Mouse (Mus musculus): ENCODE results near the gene Higd2a. TPM values are rescaled to one million over a fixed set of nuclear protein-coding genes. Genes with fewer than 3 reads are reported as not detected.

Higd2a gene
- polyA plus RNA-seq, 1 experiment from 2014 or later = 183 TPM

- H3K36me3 ChIP-seq = peaks cover 89% of the 10 kb centered on the region
- H3K27ac ChIP-seq (replicated peaks) = no peak overlapping the region
- no peak overlapping the region for H3K9ac ChIP-seq
- H3K27me3 ChIP-seq = no peaks in the 10 kb centered on the region
- H3K4me3 ChIP-seq (replicated peaks) = no peak overlapping the region
- no peaks in the 10 kb centered on the region for H3K4me1 ChIP-seq
- no peak overlapping the region for H3K4me2 ChIP-seq (replicated peaks)
- no peaks in the 10 kb centered on the region for H3K9me3 ChIP-seq (replicated peaks)
- whole genome bisulfite sequencing = 81% methylated on average over 5 of the region's 5 CpGs
- no peak for ATAC-seq (ENCODE audit: insufficient number of reproducible peaks, low FRiP score, low TSS enrichment, low read depth)
Observed at GRCm38 (mm10) chr13:54582860-54583259, 7.1 kb upstream of the Higd2a start.

GRCm38 (mm10) chr13:54585831-54586230, 4.2 kb upstream of the Higd2a start:
- H3K27me3 ChIP-seq = no peaks in the 10 kb centered on the region
- no peak overlapping the region for H3K4me3 ChIP-seq (replicated peaks)
- no peak overlapping the region for H3K9ac ChIP-seq
- peaks cover 70% of the 10 kb centered on the region for H3K36me3 ChIP-seq
- no peak for ATAC-seq (ENCODE audit: insufficient number of reproducible peaks, low FRiP score, low TSS enrichment, low read depth)
- H3K27ac ChIP-seq (replicated peaks) = no peak overlapping the region
- H3K4me2 ChIP-seq (replicated peaks) = no peak overlapping the region
- H3K9me3 ChIP-seq (replicated peaks) = no peaks in the 10 kb centered on the region
- H3K4me1 ChIP-seq = peaks cover 11% of the 10 kb centered on the region
- WGBS = 87% methylated on average over 11 of the region's 11 CpGs

- H3K9me3 ChIP-seq (replicated peaks) = no peaks in the 10 kb centered on the region
- no peaks in the 10 kb centered on the region for H3K27me3 ChIP-seq
- peak overlapping the region; percentile 71 for H3K4me2 ChIP-seq (replicated peaks)
- peaks cover 22% of the 10 kb centered on the region for H3K4me1 ChIP-seq
- peaks cover 44% of the 10 kb centered on the region for H3K36me3 ChIP-seq
- peak; percentile 11; the same call in 1 of the 2 replicates for ATAC-seq (ENCODE audit: insufficient number of reproducible peaks, low FRiP score, low TSS enrichment, low read depth)
- WGBS = under 1% methylated on average over 24 of the region's 24 CpGs
- H3K27ac ChIP-seq (replicated peaks) = peak overlapping the region; percentile 66
- peak overlapping the region; percentile 94 for H3K4me3 ChIP-seq (replicated peaks)
- peak overlapping the region; percentile 69 for H3K9ac ChIP-seq
Observed at GRCm38 (mm10) chr13:54589414-54589995, 502 bp upstream of the Higd2a start.

GRCm38 (mm10) chr13:54591776-54592356, 1.9 kb downstream of the Higd2a start:
- H3K4me3 ChIP-seq (replicated peaks) = peak overlapping the region; percentile 94; the same call in 1 of the 2 replicates
- no peak overlapping the region for H3K9ac ChIP-seq
- H3K27me3 ChIP-seq = no peaks in the 10 kb centered on the region
- H3K27ac ChIP-seq (replicated peaks) = no peak overlapping the region
- peaks cover 36% of the 10 kb centered on the region for H3K36me3 ChIP-seq
- H3K4me1 ChIP-seq = peaks cover 26% of the 10 kb centered on the region
- no peak for ATAC-seq (ENCODE audit: insufficient number of reproducible peaks, low FRiP score, low TSS enrichment, low read depth)
- WGBS = 86% methylated on average over 8 of the region's 8 CpGs
- no peaks in the 10 kb centered on the region for H3K9me3 ChIP-seq (replicated peaks)
- no peak overlapping the region for H3K4me2 ChIP-seq (replicated peaks)

- ATAC-seq (ENCODE audit: insufficient number of reproducible peaks, low FRiP score, low TSS enrichment, low read depth) = no peak
- H3K36me3 ChIP-seq = peaks cover 26% of the 10 kb centered on the region
- H3K27me3 ChIP-seq = no peaks in the 10 kb centered on the region
- H3K4me3 ChIP-seq (replicated peaks) = no peak overlapping the region
- 86% methylated on average over 11 of the region's 11 CpGs for WGBS
- H3K9ac ChIP-seq = no peak overlapping the region
- H3K4me1 ChIP-seq = peaks cover 25% of the 10 kb centered on the region
- no peak overlapping the region for H3K27ac ChIP-seq (replicated peaks)
- no peak overlapping the region for H3K4me2 ChIP-seq (replicated peaks)
- no peaks in the 10 kb centered on the region for H3K9me3 ChIP-seq (replicated peaks)
Observed at GRCm38 (mm10) chr13:54593617-54594016, 3.6 kb downstream of the Higd2a start.

- no peak for ATAC-seq (ENCODE audit: insufficient number of reproducible peaks, low FRiP score, low TSS enrichment, low read depth)
- H3K4me3 ChIP-seq (replicated peaks) = no peak overlapping the region
- 69% methylated on average over 8 of the region's 8 CpGs for WGBS
- H3K27me3 ChIP-seq = no peaks in the 10 kb centered on the region
- no peak overlapping the region for H3K9ac ChIP-seq
- no peak overlapping the region for H3K4me2 ChIP-seq (replicated peaks)
- peaks cover 13% of the 10 kb centered on the region for H3K4me1 ChIP-seq
- peaks cover 36% of the 10 kb centered on the region for H3K36me3 ChIP-seq
- no peak overlapping the region for H3K27ac ChIP-seq (replicated peaks)
- no peaks in the 10 kb centered on the region for H3K9me3 ChIP-seq (replicated peaks)
Observed at GRCm38 (mm10) chr13:54596107-54596690, 6.2 kb downstream of the Higd2a start.

GRCm38 (mm10) chr13:54596870-54597269, 6.9 kb downstream of the Higd2a start:
- no peak overlapping the region for H3K27ac ChIP-seq (replicated peaks)
- H3K4me3 ChIP-seq (replicated peaks) = no peak overlapping the region
- ATAC-seq (ENCODE audit: insufficient number of reproducible peaks, low FRiP score, low TSS enrichment, low read depth) = no peak
- H3K36me3 ChIP-seq = peaks cover 36% of the 10 kb centered on the region
- 60% methylated on average over 5 of the region's 5 CpGs for WGBS
- peaks cover 6% of the 10 kb centered on the region; the same call in 1 of the 2 replicates for H3K4me1 ChIP-seq
- no peaks in the 10 kb centered on the region for H3K9me3 ChIP-seq (replicated peaks)
- H3K4me2 ChIP-seq (replicated peaks) = no peak overlapping the region
- no peaks in the 10 kb centered on the region for H3K27me3 ChIP-seq
- no peak overlapping the region for H3K9ac ChIP-seq

- Histone ChIP-seq H3K27me3 (no peaks in the 10 kb centered on the region), H3K4me3 (replicated peaks) (no peak overlapping the region), H3K9ac (no peak overlapping the region), H3K27ac (replicated peaks) (no peak overlapping the region), H3K9me3 (replicated peaks) (no peaks in the 10 kb centered on the region), H3K4me2 (replicated peaks) (no peak overlapping the region), H3K36me3 (peaks cover 36% of the 10 kb centered on the region), H3K4me1 (peaks cover 6% of the 10 kb centered on the region; the same call in 1 of the 2 replicates)
- no peak for ATAC-seq (ENCODE audit: insufficient number of reproducible peaks, low FRiP score, low TSS enrichment, low read depth)
- WGBS = 85% methylated on average over 12 of the region's 12 CpGs
Observed at GRCm38 (mm10) chr13:54598622-54599143, 8.7 kb downstream of the Higd2a start.

- Histone ChIP-seq H3K9ac (no peak overlapping the region), H3K27ac (replicated peaks) (no peak overlapping the region), H3K9me3 (replicated peaks) (no peaks in the 10 kb centered on the region), H3K36me3 (peaks cover 19% of the 10 kb centered on the region), H3K4me3 (replicated peaks) (no peak overlapping the region), H3K27me3 (no peaks in the 10 kb centered on the region), H3K4me1 (no peaks in the 10 kb centered on the region), H3K4me2 (replicated peaks) (no peak overlapping the region)
- WGBS = 54% methylated on average over 3 of the region's 3 CpGs
- no peak for ATAC-seq (ENCODE audit: insufficient number of reproducible peaks, low FRiP score, low TSS enrichment, low read depth)
Observed at GRCm38 (mm10) chr13:54602639-54603111, 12.7 kb downstream of the Higd2a start.

GRCm38 (mm10) chr13:54603501-54603900, 13.5 kb downstream of the Higd2a start:
- ATAC-seq (ENCODE audit: insufficient number of reproducible peaks, low FRiP score, low TSS enrichment, low read depth) = no peak
- peaks cover 16% of the 10 kb centered on the region for H3K36me3 ChIP-seq
- H3K27ac ChIP-seq (replicated peaks) = no peak overlapping the region
- H3K9me3 ChIP-seq (replicated peaks) = no peaks in the 10 kb centered on the region
- H3K4me1 ChIP-seq = peaks cover 3% of the 10 kb centered on the region
- no peak overlapping the region for H3K4me3 ChIP-seq (replicated peaks)
- H3K9ac ChIP-seq = no peak overlapping the region
- H3K4me2 ChIP-seq (replicated peaks) = no peak overlapping the region
- no peaks in the 10 kb centered on the region for H3K27me3 ChIP-seq

GRCm38 (mm10) chr13:54604221-54604620, 14.2 kb downstream of the Higd2a start:
- no peak overlapping the region for H3K27ac ChIP-seq (replicated peaks)

More at GRCm38 (mm10) chr13:54604221-54604620, 14.2 kb downstream of the Higd2a start:
- no peak for ATAC-seq (ENCODE audit: insufficient number of reproducible peaks, low FRiP score, low TSS enrichment, low read depth)
- Histone ChIP-seq H3K4me2 (replicated peaks) (no peak overlapping the region), H3K9me3 (replicated peaks) (no peaks in the 10 kb centered on the region), H3K27me3 (no peaks in the 10 kb centered on the region), H3K4me3 (replicated peaks) (no peak overlapping the region), H3K4me1 (peaks cover 10% of the 10 kb centered on the region), H3K9ac (no peak overlapping the region), H3K36me3 (peaks cover 9% of the 10 kb centered on the region)
- WGBS = 54% methylated on average over 4 of the region's 4 CpGs
